8 mouse cellular contexts compared by ENCODE assay signal in the genomic region with DNA sequence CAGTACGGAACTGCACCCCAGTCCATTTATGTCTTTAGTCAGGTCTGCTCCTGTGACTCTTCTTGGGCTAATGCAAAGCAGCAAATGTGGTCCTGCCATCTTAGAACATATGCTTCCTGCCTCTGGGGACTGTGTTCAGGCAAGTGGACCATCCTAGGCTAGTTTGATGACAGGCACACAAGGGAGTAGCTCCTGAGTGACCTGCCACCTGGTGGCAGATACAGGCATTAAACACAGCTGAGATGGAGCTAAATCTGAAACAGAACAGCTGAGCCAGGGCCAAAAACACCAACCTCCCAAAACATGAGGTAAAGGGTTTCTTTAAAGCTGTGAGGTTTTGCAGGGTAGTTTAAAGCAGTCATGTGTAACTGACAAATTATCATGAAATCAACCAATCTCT. TPM values are rescaled to one million over a fixed set of nuclear protein-coding genes. Genes with fewer than 3 reads are reported as not detected.
DNase-seq lines count a peak whose midpoint lies in the region; ATAC-seq and TF ChIP-seq lines count a peak whose summit lies in the region.

No protein-coding gene starts in this region.

- no peak for ATAC-seq in forebrain, embryonic 14.5 days
- no peak for ATAC-seq in forebrain, embryonic 12.5 days (ENCODE audit: low FRiP score)
- ATAC-seq in lung, embryonic 14.5 days (ENCODE audit: insufficient read depth): no peak
- no peak for ATAC-seq in stomach, postnatal 0 days (ENCODE audit: low FRiP score, low TSS enrichment)

- H3K9ac ChIP-seq in forebrain, embryonic 14.5 days (ENCODE audit: low read length): no peak overlapping the region
- H3K9ac ChIP-seq in forebrain, embryonic 12.5 days: no peak overlapping the region
- no peak overlapping the region for H3K9ac ChIP-seq in lung, embryonic 14.5 days
- H3K9ac ChIP-seq in stomach, postnatal 0 days (ENCODE audit: low read length): no peak overlapping the region

- H3K4me1 ChIP-seq in forebrain, embryonic 14.5 days (ENCODE audit: control insufficient read depth, insufficient read depth, low read length): no peaks in the 10 kb centered on the region
- no peaks in the 10 kb centered on the region for H3K4me1 ChIP-seq in forebrain, embryonic 12.5 days
- no peaks in the 10 kb centered on the region for H3K4me1 ChIP-seq in lung, embryonic 14.5 days (ENCODE audit: insufficient read depth)
- no peaks in the 10 kb centered on the region for H3K4me1 ChIP-seq in stomach, postnatal 0 days (replicated peaks; ENCODE audit: control insufficient read depth, insufficient read depth)

- H3K9me3 ChIP-seq in forebrain, embryonic 14.5 days (replicated peaks; ENCODE audit: control insufficient read depth, low read length): no peaks in the 10 kb centered on the region
- H3K9me3 ChIP-seq in forebrain, embryonic 12.5 days: no peaks in the 10 kb centered on the region
- no peaks in the 10 kb centered on the region for H3K9me3 ChIP-seq in lung, embryonic 14.5 days (ENCODE audit: low read depth, low read length)
- H3K9me3 ChIP-seq in stomach, postnatal 0 days (ENCODE audit: control insufficient read depth, low read length): no peaks in the 10 kb centered on the region

- H3K36me3 ChIP-seq in forebrain, embryonic 14.5 days (ENCODE audit: control insufficient read depth, insufficient read depth, low read length): no peaks in the 10 kb centered on the region
- no peaks in the 10 kb centered on the region for H3K36me3 ChIP-seq in forebrain, embryonic 12.5 days (replicated peaks)
- H3K36me3 ChIP-seq in lung, embryonic 14.5 days (ENCODE audit: insufficient read depth): no peaks in the 10 kb centered on the region
- H3K36me3 ChIP-seq in stomach, postnatal 0 days (ENCODE audit: control insufficient read depth, insufficient read depth, low read length): no peaks in the 10 kb centered on the region

- peak; percentile 69 for TF ChIP-seq CTCF in lung, embryonic 14.5 days (IDR thresholded peaks at IDR 0.05; ENCODE audit: low read depth)
- peak; percentile 69 for TF ChIP-seq CTCF in stomach, postnatal 0 days (IDR thresholded peaks at IDR 0.05; ENCODE audit: low read depth)

- DNase-seq in forebrain, embryonic 14.5 days (ENCODE audit: low spot score): peak; percentile 26
- peak; percentile 44 for DNase-seq in lung, embryonic 14.5 days
- no peak for DNase-seq in lung, postnatal 25 days (ENCODE audit: low spot score)
- DNase-seq in WW6 (ENCODE audit: low read depth, low spot score): peak; percentile 33
- peak; percentile 8 for DNase-seq in forelimb bud, embryonic 11.5 days (ENCODE audit: low read depth, low spot score)
- peak; percentile 37 for DNase-seq in stomach, postnatal 0 days (ENCODE audit: low spot score)
- no peak for DNase-seq in right cerebral cortex, postnatal 25 days

- TF ChIP-seq EP300 in stomach, postnatal 0 days (optimal IDR thresholded peaks at IDR 0.05): no peak

- H3K27ac ChIP-seq in forebrain, embryonic 14.5 days (ENCODE audit: low read depth, low read length): no peak overlapping the region
- H3K27ac ChIP-seq in forebrain, embryonic 12.5 days: no peak overlapping the region
- H3K27ac ChIP-seq in lung, embryonic 14.5 days (ENCODE audit: low read depth): no peak overlapping the region
- no peak overlapping the region for H3K27ac ChIP-seq in stomach, postnatal 0 days (replicated peaks)

- 88% methylated on average over 1 of the region's 1 CpGs for WGBS in forebrain, embryonic 14.5 days
- WGBS in forebrain, embryonic 12.5 days: 100% methylated on average over 1 of the region's 1 CpGs
- 87% methylated on average over 1 of the region's 1 CpGs for WGBS in lung, embryonic 14.5 days
- WGBS in stomach, postnatal 0 days: 89% methylated on average over 1 of the region's 1 CpGs

- H3K4me3 ChIP-seq in forebrain, embryonic 14.5 days (ENCODE audit: low read depth, low read length): no peak overlapping the region
- H3K4me3 ChIP-seq in forebrain, embryonic 12.5 days (replicated peaks): no peak overlapping the region
- no peak overlapping the region for H3K4me3 ChIP-seq in lung, embryonic 14.5 days (ENCODE audit: low read depth, low read length)
- no peak overlapping the region for H3K4me3 ChIP-seq in stomach, postnatal 0 days (ENCODE audit: low read depth, low read length)

- H3K27me3 ChIP-seq in forebrain, embryonic 14.5 days (replicated peaks; ENCODE audit: control insufficient read depth, insufficient read depth, low read length): no peaks in the 10 kb centered on the region
- no peaks in the 10 kb centered on the region for H3K27me3 ChIP-seq in forebrain, embryonic 12.5 days
- H3K27me3 ChIP-seq in lung, embryonic 14.5 days (ENCODE audit: insufficient read depth, low read length): no peaks in the 10 kb centered on the region
- no peaks in the 10 kb centered on the region for H3K27me3 ChIP-seq in stomach, postnatal 0 days (ENCODE audit: control insufficient read depth, insufficient read depth, low read length)

- H3K4me2 ChIP-seq in forebrain, embryonic 14.5 days (ENCODE audit: low read length): no peak overlapping the region
- H3K4me2 ChIP-seq in forebrain, embryonic 12.5 days: no peak overlapping the region
- H3K4me2 ChIP-seq in lung, embryonic 14.5 days: no peak overlapping the region
- H3K4me2 ChIP-seq in stomach, postnatal 0 days (replicated peaks; ENCODE audit: low read depth): no peak overlapping the region

RNA-seq across cellular contexts. Expression of gene Fbxw27, which starts 7.6 kb away (rescaled TPM):
- polyA plus RNA-seq in forebrain, embryonic 14.5 days (2014; fragmentation: Nextera tagmentation; extraction: Ambion mirVana): not detected in 2 replicates
- polyA plus RNA-seq in forebrain, embryonic 12.5 days (2016; fragmentation: Nextera tagmentation; extraction: Ambion mirVana): not detected in 2 replicates
- polyA plus RNA-seq in lung, embryonic 14.5 days (2014; fragmentation: Nextera tagmentation; extraction: Ambion mirVana): 0.41 TPM in 1 of 2 replicates, not detected in the other
- polyA plus RNA-seq in stomach, postnatal 0 days (2015; fragmentation: Nextera tagmentation; extraction: Ambion mirVana): not detected in 2 replicates

RNA-seq across cellular contexts. Expression of gene Spink8, which starts 14.0 kb away (rescaled TPM):
- not detected in 2 replicates for polyA plus RNA-seq in forebrain, embryonic 14.5 days (2014; fragmentation: Nextera tagmentation; extraction: Ambion mirVana)
- polyA plus RNA-seq in forebrain, embryonic 12.5 days (2016; fragmentation: Nextera tagmentation; extraction: Ambion mirVana): not detected in 2 replicates
- polyA plus RNA-seq in lung, embryonic 14.5 days (2014; fragmentation: Nextera tagmentation; extraction: Ambion mirVana): not detected in 2 replicates
- polyA plus RNA-seq in stomach, postnatal 0 days (2015; fragmentation: Nextera tagmentation; extraction: Ambion mirVana): not detected in 2 replicates

RNA-seq across cellular contexts. Expression of gene Nme6, which starts 34.5 kb away (rescaled TPM):
- polyA plus RNA-seq in forebrain, embryonic 14.5 days (2014; fragmentation: Nextera tagmentation; extraction: Ambion mirVana): 74.6 and 84.7 TPM in 2 replicates
- polyA plus RNA-seq in forebrain, embryonic 12.5 days (2016; fragmentation: Nextera tagmentation; extraction: Ambion mirVana): 82.0 and 89.8 TPM in 2 replicates
- polyA plus RNA-seq in lung, embryonic 14.5 days (2014; fragmentation: Nextera tagmentation; extraction: Ambion mirVana): 53.7 and 58.7 TPM in 2 replicates
- polyA plus RNA-seq in stomach, postnatal 0 days (2015; fragmentation: Nextera tagmentation; extraction: Ambion mirVana): 33.0 and 35.4 TPM in 2 replicates

RNA-seq across cellular contexts. Expression of gene Camp, which starts 51.4 kb away (rescaled TPM):
- polyA plus RNA-seq in forebrain, embryonic 14.5 days (2014; fragmentation: Nextera tagmentation; extraction: Ambion mirVana): 1.1 TPM in 1 of 2 replicates, not detected in the other
- polyA plus RNA-seq in forebrain, embryonic 12.5 days (2016; fragmentation: Nextera tagmentation; extraction: Ambion mirVana): 0.61 and 0.91 TPM in 2 replicates
- 1.2 TPM in 1 of 2 replicates, not detected in the other for polyA plus RNA-seq in lung, embryonic 14.5 days (2014; fragmentation: Nextera tagmentation; extraction: Ambion mirVana)
- 1.5 and 2.2 TPM in 2 replicates for polyA plus RNA-seq in stomach, postnatal 0 days (2015; fragmentation: Nextera tagmentation; extraction: Ambion mirVana)

RNA-seq across cellular contexts. Expression of gene Fbxw26, which starts 52.2 kb away (rescaled TPM):
- polyA plus RNA-seq in forebrain, embryonic 14.5 days (2014; fragmentation: Nextera tagmentation; extraction: Ambion mirVana): not detected in 2 replicates
- polyA plus RNA-seq in forebrain, embryonic 12.5 days (2016; fragmentation: Nextera tagmentation; extraction: Ambion mirVana): not detected in 2 replicates
- not detected in 2 replicates for polyA plus RNA-seq in lung, embryonic 14.5 days (2014; fragmentation: Nextera tagmentation; extraction: Ambion mirVana)
- not detected in 2 replicates for polyA plus RNA-seq in stomach, postnatal 0 days (2015; fragmentation: Nextera tagmentation; extraction: Ambion mirVana)

Comparison
In these comparisons a context has a peak if more than half of its experiments do, and no peak if none do; other contexts are left out.
1. DNase-seq: peak in forebrain, embryonic 14.5 days (single experiment), lung, embryonic 14.5 days (single experiment), WW6 (single experiment), forelimb bud, embryonic 11.5 days (single experiment) and stomach, postnatal 0 days (single experiment); none in lung, postnatal 25 days (single experiment) and right cerebral cortex, postnatal 25 days (single experiment).